Mouse (Mus musculus) small intestine, adult 2 months (tissue): ENCODE measurements around the gene Rnf215. TPM values are rescaled to one million over a fixed set of nuclear protein-coding genes. Genes with fewer than 3 reads are reported as not detected.
"Not testable (repeated sequence)": the region's sequence is repeated elsewhere in the genome, so short reads cannot be mapped to it uniquely, and the experiment has no call there.

Experiments
- H3K27ac ChIP-seq: fragments of 200-500 bp; 2 replicates; pipeline ENCODE4 v1.5.1; 2012; ENCODE audit warnings: low read depth, low read length, control low read depth, inconsistent platforms; ENCODE audit not compliant: insufficient read depth
- H3K27me3 ChIP-seq: fragments of 200-500 bp; 2 replicates; pipeline ENCODE4 v1.6.1; 2012; ENCODE audit warnings: mild to moderate bottlenecking, moderate library complexity, low read length, inconsistent platforms; ENCODE audit not compliant: control insufficient read depth, insufficient read depth
- H3K36me3 ChIP-seq: fragments of 200-500 bp; 2 replicates; pipeline ENCODE4 v1.6.1; 2012; ENCODE audit warnings: mild to moderate bottlenecking, low read length, control low read depth, inconsistent platforms; ENCODE audit not compliant: control insufficient read depth, insufficient read depth
- H3K4me1 ChIP-seq: fragments of 200-500 bp; 2 replicates; pipeline ENCODE4 v1.6.1; 2012; ENCODE audit warnings: low read length, inconsistent platforms, mixed read lengths; ENCODE audit not compliant: control insufficient read depth, insufficient read depth, insufficient read length
- H3K4me3 ChIP-seq: fragments of 200-500 bp; 2 replicates; pipeline ENCODE4 v1.5.1; 2012; ENCODE audit warnings: low read depth, mild to moderate bottlenecking, control low read depth, inconsistent platforms, low read length, moderate library complexity
- CTCF ChIP-seq: fragments of 200-500 bp; IDR thresholded peaks from 2 replicates; pipeline ENCODE4 v1.5.1; 2012; ENCODE audit warnings: low read depth, mild to moderate bottlenecking, control low read depth, inconsistent platforms, low read length, moderate library complexity, mixed read lengths; ENCODE audit not compliant: insufficient replicate concordance, insufficient read length; ENCODE audit errors: extremely low read depth
- POLR2A ChIP-seq: fragments of 200-500 bp; IDR thresholded peaks from 2 replicates; pipeline ENCODE4 v1.6.1; 2012; ENCODE audit warnings: low read depth, mild to moderate bottlenecking, control low read depth, inconsistent platforms, low read length, moderate library complexity
- WGBS: fragments of 180-500 bp; shearing (Covaris S2); methylation state at CpG from one replicate; pipeline ENCODE4 v1.1.7; 2018; 5-methylcytosine and 5-hydroxymethylcytosine counted together
- polyA plus RNA-seq: library from polyadenylated mRNA; depleted of rRNA; stranded (reverse); fragments of >200 nt; gene quantifications from 2 replicates; pipeline ENCODE4 v1.2.3, GENCODE M21; 2012

Gene Rnf215
- polyA plus RNA-seq, 1 experiment, result 20.6 TPM

DNA sequence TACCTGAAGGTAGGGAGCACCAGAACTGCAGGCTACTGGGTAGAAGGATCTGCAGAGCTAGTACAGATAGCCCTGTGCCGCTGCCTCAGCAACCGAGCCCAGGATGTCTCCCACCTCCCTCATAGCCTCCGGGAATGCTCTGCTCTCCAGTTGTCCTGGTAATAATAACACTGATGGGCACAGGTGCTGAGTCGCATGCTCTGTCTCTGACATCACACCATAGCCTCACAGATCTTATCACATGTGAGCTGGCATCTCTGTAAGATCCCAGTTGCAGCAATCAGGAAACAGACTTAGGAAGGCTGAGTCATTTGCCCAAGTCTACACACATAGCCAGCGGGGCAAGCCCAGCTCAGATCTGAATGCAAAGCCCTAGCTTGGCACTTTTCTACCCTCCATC, 33.2 kb upstream of the Rnf215 start:
- 77% methylated on average over 5 of the region's 5 CpGs for WGBS

DNA sequence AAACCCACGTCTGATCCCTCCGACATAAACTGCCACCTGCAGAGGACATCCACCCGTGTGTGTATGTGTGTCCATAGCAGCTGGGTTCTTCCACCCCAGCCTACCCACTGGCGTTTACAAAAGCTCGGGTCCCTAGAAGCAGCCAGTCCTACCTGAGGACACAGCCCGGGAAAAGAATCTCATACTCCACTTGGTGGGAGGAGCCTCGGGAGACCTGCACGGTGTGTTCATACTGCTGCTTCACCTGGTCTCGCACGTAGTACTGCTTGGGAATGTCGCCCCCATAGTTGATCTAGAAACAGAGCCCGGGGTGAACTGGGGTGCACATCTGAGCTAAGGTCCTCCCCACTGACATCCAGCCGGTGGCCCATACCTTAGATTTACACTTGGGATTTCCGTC, 31.5 kb upstream of the Rnf215 start:
- H3K27ac ChIP-seq, result no peak overlapping the region
- no peaks in the 10 kb centered on the region for H3K27me3 ChIP-seq
- no peak overlapping the region for H3K4me3 ChIP-seq
- TF ChIP-seq CTCF (no peak), POLR2A (no peak)
- WGBS, result 81% methylated on average over 14 of the region's 14 CpGs
- H3K4me1 ChIP-seq, result no peaks in the 10 kb centered on the region; the same call in 1 of the 2 replicates
- peaks cover 22% of the 10 kb centered on the region for H3K36me3 ChIP-seq

More for the DNA sequence above, 33.2 kb upstream of the Rnf215 start:
- Histone ChIP-seq H3K36me3 (peaks cover 16% of the 10 kb centered on the region), H3K4me1 (peaks cover 5% of the 10 kb centered on the region), H3K27ac (no peak overlapping the region), H3K27me3 (no peaks in the 10 kb centered on the region), H3K4me3 (no peak overlapping the region)
- TF ChIP-seq CTCF (no peak), POLR2A (no peak)

DNA sequence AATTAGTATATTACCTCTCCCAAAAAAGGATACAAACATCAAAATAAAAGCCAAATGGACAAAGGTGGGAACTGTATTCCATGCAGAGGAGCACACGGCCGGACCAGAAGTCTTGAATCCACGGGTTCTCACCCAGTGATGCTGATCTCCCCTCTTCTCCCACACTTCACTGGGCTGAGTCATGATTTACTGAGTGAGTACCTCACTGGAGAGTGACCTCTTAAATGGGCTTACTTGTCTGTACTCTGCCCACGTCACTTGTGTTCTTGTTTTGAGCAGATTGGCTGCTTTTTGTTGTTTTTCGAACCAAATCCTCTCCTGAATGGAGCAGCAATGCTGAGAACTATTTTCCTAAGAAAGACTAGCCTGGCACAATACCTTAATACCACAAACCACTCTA, 30.0 kb upstream of the Rnf215 start:
- 92% methylated on average over 5 of the region's 5 CpGs for WGBS
- no peaks in the 10 kb centered on the region; the same call in 1 of the 2 replicates for H3K4me1 ChIP-seq
- no peak for TF ChIP-seq CTCF
- no peak for TF ChIP-seq POLR2A
- H3K27me3 ChIP-seq, result no peaks in the 10 kb centered on the region
- H3K27ac ChIP-seq, result no peak overlapping the region
- H3K4me3 ChIP-seq, result no peak overlapping the region
- H3K36me3 ChIP-seq, result peaks cover 31% of the 10 kb centered on the region

DNA sequence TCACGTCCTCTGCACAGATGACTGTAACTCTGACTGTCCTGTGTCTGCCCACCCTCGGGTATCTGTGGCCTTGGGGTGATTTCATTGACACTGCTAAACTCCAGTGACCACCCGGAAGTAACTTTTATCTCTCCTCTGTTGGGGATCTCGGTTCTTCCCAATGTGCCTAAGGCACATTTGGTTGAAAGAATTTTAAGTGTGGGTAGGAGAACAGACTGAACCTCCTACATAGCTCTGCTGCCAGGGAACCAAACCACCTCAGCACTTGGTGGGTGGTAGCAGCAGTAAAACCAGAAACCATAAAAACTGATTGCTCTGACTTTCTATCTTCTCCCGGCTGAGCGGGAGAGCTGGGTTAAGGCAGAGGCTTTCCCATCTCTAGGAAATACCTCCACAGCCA, 29.6 kb upstream of the Rnf215 start:
- no peaks in the 10 kb centered on the region for H3K27me3 ChIP-seq
- 59% methylated on average over 6 of the region's 6 CpGs for WGBS
- peaks cover 36% of the 10 kb centered on the region for H3K36me3 ChIP-seq
- H3K4me1 ChIP-seq, result no peaks in the 10 kb centered on the region; the same call in 1 of the 2 replicates
- no peak overlapping the region for H3K27ac ChIP-seq
- TF ChIP-seq POLR2A (no peak), CTCF (no peak)
- no peak overlapping the region for H3K4me3 ChIP-seq

DNA sequence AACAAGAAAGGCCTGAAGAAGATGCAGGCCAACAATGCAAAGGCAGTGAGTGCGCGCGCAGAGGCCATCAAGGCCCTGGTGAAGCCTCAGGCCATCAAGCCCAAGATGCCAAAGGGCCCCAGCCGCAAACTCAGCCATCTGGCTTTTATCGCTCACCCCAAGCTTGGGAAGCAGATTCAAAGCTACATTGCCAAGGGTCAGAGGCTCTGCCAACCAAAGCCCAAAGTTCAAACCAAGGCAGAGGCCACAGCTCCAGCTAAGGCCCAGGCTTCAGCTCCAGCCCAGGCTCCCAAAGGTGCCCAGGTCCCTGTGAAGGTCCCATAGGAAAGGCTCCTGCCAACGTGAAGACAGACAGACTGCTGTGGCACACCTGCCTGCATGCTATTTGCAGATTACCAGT, 27.1 kb upstream of the Rnf215 start:
- WGBS, result 84% methylated on average over 6 of the region's 6 CpGs
- H3K36me3 ChIP-seq, result peaks cover 35% of the 10 kb centered on the region

DNA sequence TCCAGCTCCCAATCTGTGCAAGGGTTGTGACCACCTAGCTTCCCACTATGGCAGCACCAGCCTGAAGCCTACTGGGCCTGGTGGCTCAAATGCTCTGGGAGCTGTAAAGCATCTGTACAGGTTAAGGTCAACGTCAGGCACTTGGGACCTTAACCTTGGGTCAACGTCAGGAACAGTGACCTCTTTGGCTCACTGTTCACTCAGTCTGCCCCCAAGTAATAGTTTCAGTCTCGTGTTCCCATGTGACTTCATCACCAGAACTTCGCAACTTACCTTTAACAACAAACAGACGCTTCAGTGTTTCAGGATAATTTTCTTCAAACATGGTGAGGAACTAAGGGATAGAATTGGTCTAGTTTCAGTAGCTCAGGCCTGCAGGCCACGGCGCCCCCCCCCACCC, 26.3 kb upstream of the Rnf215 start:
- H3K4me1 ChIP-seq, result peaks cover 21% of the 10 kb centered on the region; the same call in 1 of the 2 replicates
- peaks cover 28% of the 10 kb centered on the region for H3K36me3 ChIP-seq
- H3K4me3 ChIP-seq, result no peak overlapping the region
- 85% methylated on average over 7 of the region's 7 CpGs for WGBS
- TF ChIP-seq POLR2A, result no peak
- no peak for TF ChIP-seq CTCF
- H3K27me3 ChIP-seq, result no peaks in the 10 kb centered on the region
- H3K27ac ChIP-seq, result no peak overlapping the region

More for the DNA sequence above, 27.1 kb upstream of the Rnf215 start:
- H3K4me1 ChIP-seq, result peaks cover 17% of the 10 kb centered on the region; the same call in 1 of the 2 replicates
- H3K4me3 ChIP-seq, H3K27ac ChIP-seq, H3K27me3 ChIP-seq: not testable (repeated sequence)

DNA sequence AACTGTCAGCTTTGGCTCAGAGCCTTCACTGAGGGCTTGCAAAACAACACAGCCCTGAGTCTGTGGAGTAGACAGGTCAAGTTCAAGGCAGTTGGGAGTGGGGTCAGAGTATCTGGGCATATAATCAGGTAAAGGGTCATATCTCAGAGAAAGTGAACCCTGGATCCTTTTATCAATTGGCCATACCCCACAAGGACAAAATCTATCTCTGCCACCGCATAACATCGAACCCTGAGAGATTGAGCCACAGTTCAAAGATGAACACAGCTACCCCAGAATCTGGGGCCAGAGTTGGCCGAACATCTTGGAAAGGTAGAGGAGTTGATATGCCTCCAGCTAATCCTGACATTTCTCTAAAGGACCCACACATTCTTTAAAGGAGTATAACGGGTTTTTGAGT, 23.0 kb upstream of the Rnf215 start:
- Histone ChIP-seq H3K4me1 (peaks cover 31% of the 10 kb centered on the region), H3K27me3 (no peaks in the 10 kb centered on the region), H3K36me3 (peaks cover 21% of the 10 kb centered on the region), H3K4me3 (no peak overlapping the region), H3K27ac (peak overlapping the region; percentile 44)
- no peak for TF ChIP-seq CTCF
- TF ChIP-seq POLR2A, result no peak
- WGBS, result 59% methylated on average over 4 of the region's 4 CpGs

DNA sequence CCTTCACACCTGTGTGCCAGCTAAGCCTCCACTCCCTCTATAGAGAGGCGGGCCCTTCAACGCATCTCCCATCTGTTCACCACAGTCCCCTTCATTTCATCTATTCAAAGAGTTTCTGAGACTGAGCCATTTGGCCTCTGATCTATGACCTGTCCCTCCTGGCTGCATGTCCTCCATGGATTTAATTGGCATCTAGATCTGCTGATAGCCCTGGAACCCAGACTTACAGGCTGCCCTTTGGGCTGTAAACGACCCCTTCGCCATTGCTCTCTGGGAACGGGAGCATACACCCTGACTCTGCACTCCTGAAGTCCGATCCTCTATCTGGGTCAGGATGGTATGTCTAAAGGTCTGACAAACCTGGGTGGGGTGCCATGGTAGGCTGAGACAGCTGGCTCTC, 22.1 kb upstream of the Rnf215 start:
- peak overlapping the region; percentile 44 for H3K27ac ChIP-seq
- peaks cover 18% of the 10 kb centered on the region for H3K36me3 ChIP-seq
- TF ChIP-seq POLR2A (no peak), CTCF (no peak)
- H3K27me3 ChIP-seq, result no peaks in the 10 kb centered on the region
- H3K4me3 ChIP-seq, result no peak overlapping the region
- whole genome bisulfite sequencing, result 51% methylated on average over 6 of the region's 6 CpGs
- H3K4me1 ChIP-seq, result peaks cover 31% of the 10 kb centered on the region
